Comparison of ENCODE assay signal across 7 mouse cellular contexts in genomic region chr12:54834925-54835447, GRCm38 (mm10). TPM values are rescaled to one million over a fixed set of nuclear protein-coding genes. Genes with fewer than 3 reads are reported as not detected.
DNase-seq lines count a peak whose midpoint lies in the region; TF ChIP-seq lines count a peak whose summit lies in the region.

No protein-coding gene starts in this region.

- no peaks in the 10 kb centered on the region for H3K27me3 ChIP-seq in embryonic facial prominence, embryonic 10.5 days (replicated peaks; ENCODE audit: low read depth, poor library complexity, severe bottlenecking)
- H3K27me3 ChIP-seq in small intestine, adult 2 months (ENCODE audit: control insufficient read depth, insufficient read depth, low read length) = no peaks in the 10 kb centered on the region

- H3K4me1 ChIP-seq in embryonic facial prominence, embryonic 10.5 days = peaks cover 20% of the 10 kb centered on the region
- peaks cover 4% of the 10 kb centered on the region; the same call in 1 of the 2 replicates for H3K4me1 ChIP-seq in small intestine, adult 2 months (ENCODE audit: control insufficient read depth, insufficient read depth, insufficient read length, low read length)

- WGBS in embryonic facial prominence, embryonic 10.5 days = 13% methylated on average over 11 of the region's 11 CpGs
- 2% methylated on average over 11 of the region's 11 CpGs for WGBS in small intestine, adult 2 months

- H3K4me3 ChIP-seq in embryonic facial prominence, embryonic 10.5 days = peak overlapping the region; percentile 47
- H3K4me3 ChIP-seq in small intestine, adult 2 months (ENCODE audit: low read depth, low read length) = peak overlapping the region; percentile 41

- TF ChIP-seq POLR2A in small intestine, adult 2 months (IDR thresholded peaks at IDR 0.05; ENCODE audit: low read depth, low read length) = no peak

- intact Hi-C loops in left cerebral cortex, postnatal 36 days (cut with DNase I) = loop anchor here (1.0 kb wide), 1 partner anchor 27 kb away; the partner anchor contains the start of gene Cfl2

- peak; percentile 63 to 67 for DNase-seq in adrenal gland, adult 18-20 months (ENCODE audit: low spot score in 2 of 2)
- peak; percentile 89 for DNase-seq in embryonic facial prominence, embryonic 10.5 days (ENCODE audit: low spot score)
- DNase-seq in heart, adult 18-20 months = peak; percentile 88 to 91
- peak; percentile 52 for DNase-seq in kidney, adult 11 months
- peak; percentile 55 to 64 for DNase-seq in left cerebral cortex, postnatal 36 days (ENCODE audit: low spot score in 2 of 2)
- peak; percentile 81 for DNase-seq in mesoderm, embryonic 11.5 days (ENCODE audit: low read depth, low spot score)

- H3K36me3 ChIP-seq in embryonic facial prominence, embryonic 10.5 days (replicated peaks) = no peaks in the 10 kb centered on the region
- no peaks in the 10 kb centered on the region for H3K36me3 ChIP-seq in small intestine, adult 2 months (ENCODE audit: control insufficient read depth, insufficient read depth, low read length)

- no peaks in the 10 kb centered on the region for H3K9me3 ChIP-seq in embryonic facial prominence, embryonic 10.5 days

- TF ChIP-seq CTCF in small intestine, adult 2 months (IDR thresholded peaks at IDR 0.05; ENCODE audit: extremely low read depth, insufficient read length, insufficient replicate concordance, low read depth, low read length) = no peak

- H3K27ac ChIP-seq in embryonic facial prominence, embryonic 10.5 days (replicated peaks) = peak overlapping the region; percentile 70
- peak overlapping the region; percentile 40 for H3K27ac ChIP-seq in small intestine, adult 2 months (ENCODE audit: insufficient read depth, low read depth, low read length)

RNA-seq across cellular contexts. Expression of gene Cfl2, which starts 27.7 kb away (rescaled TPM):
- 100 to 1,000 TPM; 121 to 137 TPM for total RNA-seq in adrenal gland, adult 18-20 months (2021)
- polyA plus RNA-seq in embryonic facial prominence, embryonic 10.5 days (2016; fragmentation: Nextera tagmentation; extraction: Ambion mirVana) = 159 and 165 TPM in 2 replicates
- 100 to 1,000 TPM; 393 to 400 TPM for total RNA-seq in heart, adult 18-20 months (2021)
- 100 to 1,000 TPM; 106 to 113 TPM for total RNA-seq in left cerebral cortex, postnatal 36 days (2021)
- polyA plus RNA-seq in small intestine, adult 2 months (2012; rRNA removed) = 0.75 and 0.85 TPM in 2 replicates

RNA-seq across cellular contexts. Expression of gene Snx6, which starts 39.5 kb away (rescaled TPM):
- total RNA-seq in adrenal gland, adult 18-20 months (2021) = 10 to 100 TPM; 57.6 to 61.0 TPM
- 194 and 195 TPM in 2 replicates for polyA plus RNA-seq in embryonic facial prominence, embryonic 10.5 days (2016; fragmentation: Nextera tagmentation; extraction: Ambion mirVana)
- 10 to 100 TPM; 32.2 to 32.6 TPM for total RNA-seq in heart, adult 18-20 months (2021)
- 10 to 100 TPM; 44.3 to 45.5 TPM for total RNA-seq in left cerebral cortex, postnatal 36 days (2021)
- polyA plus RNA-seq in small intestine, adult 2 months (2012; rRNA removed) = 3.3 and 14.1 TPM in 2 replicates

Comparison
In these comparisons a context has a peak if more than half of its experiments do, and no peak if none do; other contexts are left out.
1. Peak in every context shown above with its lines: DNase-seq, H3K4me3 ChIP-seq and H3K27ac ChIP-seq.